Mouse (Mus musculus) retina, postnatal 7 days (tissue): ENCODE data around the gene Gm5678.
"Not testable (repeated sequence)": the region's sequence is repeated elsewhere in the genome, so short reads cannot be mapped to it uniquely, and the experiment has no call there.

Source experiments
- DNase-seq: peaks from one replicate; pipeline ENCODE4 v3.0.0-alpha.2; 2012; ENCODE audit warnings: low read depth, low spot score

Gene Gm5678

DNA sequence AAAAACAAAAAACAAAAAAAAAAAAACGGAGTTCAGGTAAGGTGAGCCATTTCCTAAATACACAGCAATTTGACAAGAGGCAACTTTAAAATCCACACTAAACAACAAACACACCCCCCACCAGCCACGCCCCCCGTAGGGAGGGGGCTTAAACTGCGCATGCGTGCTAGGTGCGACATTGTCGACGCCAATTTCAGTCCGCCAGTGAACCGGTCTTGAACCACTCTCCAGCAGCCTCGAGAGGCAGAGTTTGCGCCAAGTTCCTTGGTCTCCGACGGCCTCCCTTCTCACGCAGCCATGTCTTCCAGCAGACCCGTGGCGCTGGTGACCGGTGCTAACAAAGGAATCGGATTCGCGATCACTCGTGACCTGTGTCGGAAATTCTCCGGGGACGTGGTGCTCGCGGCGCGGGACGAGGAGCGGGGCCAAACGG is 20.2 kb upstream of the Gm5678 start:
- peak; percentile 75 for DNase-seq

DNA sequence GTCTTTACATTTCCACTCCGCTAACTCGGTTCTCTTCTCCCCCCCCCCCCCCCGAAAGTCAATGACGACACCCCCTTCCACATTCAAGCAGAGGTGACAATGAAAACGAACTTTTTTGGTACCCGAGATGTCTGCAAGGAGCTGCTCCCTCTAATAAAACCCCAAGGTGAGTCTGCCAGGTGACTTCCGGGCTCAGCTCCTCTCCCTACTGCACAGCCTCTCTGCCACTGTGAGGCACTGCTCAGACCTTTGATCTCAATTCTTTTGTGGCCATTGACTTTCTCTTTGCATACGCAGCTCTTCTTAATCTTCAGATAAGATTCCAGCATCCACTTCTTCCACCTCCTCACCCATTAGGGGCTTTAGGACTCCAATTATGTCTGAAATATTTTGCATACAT is 19.2 kb upstream of the Gm5678 start:
- no peak for DNase-seq

DNA sequence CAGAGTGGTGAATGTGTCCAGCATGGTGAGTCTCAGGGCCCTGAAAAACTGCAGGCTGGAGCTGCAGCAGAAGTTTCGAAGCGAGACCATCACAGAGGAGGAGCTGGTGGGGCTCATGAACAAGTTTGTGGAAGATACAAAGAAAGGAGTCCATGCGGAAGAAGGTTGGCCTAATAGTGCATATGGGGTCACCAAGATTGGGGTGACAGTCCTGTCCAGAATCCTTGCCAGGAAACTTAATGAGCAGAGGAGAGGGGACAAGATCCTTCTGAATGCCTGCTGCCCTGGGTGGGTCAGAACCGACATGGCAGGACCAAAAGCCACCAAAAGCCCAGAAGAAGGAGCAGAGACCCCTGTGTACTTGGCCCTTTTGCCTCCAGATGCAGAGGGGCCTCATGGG is 18.1 kb upstream of the Gm5678 start:
- DNase-seq = no peak

DNA sequence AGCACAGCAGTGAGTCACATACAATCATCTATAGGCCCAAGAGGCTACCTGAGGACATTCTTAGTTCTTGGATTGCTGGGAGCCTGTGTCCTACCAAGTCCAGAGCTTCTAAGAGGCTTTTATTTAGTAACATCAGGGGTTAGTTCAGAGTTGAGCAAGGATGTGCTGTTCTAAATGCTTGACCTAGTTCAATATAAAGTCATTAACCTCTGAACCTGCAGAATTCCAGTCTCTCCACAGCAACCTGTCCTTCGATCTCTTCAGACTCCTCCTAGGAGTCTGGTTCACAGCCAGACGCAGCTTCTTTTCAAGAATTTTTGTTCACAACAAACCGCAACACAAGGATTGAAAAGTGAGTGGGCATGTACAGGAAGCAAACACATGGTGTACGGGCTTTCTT is 16.9 kb upstream of the Gm5678 start:
- DNase-seq = no peak

DNA sequence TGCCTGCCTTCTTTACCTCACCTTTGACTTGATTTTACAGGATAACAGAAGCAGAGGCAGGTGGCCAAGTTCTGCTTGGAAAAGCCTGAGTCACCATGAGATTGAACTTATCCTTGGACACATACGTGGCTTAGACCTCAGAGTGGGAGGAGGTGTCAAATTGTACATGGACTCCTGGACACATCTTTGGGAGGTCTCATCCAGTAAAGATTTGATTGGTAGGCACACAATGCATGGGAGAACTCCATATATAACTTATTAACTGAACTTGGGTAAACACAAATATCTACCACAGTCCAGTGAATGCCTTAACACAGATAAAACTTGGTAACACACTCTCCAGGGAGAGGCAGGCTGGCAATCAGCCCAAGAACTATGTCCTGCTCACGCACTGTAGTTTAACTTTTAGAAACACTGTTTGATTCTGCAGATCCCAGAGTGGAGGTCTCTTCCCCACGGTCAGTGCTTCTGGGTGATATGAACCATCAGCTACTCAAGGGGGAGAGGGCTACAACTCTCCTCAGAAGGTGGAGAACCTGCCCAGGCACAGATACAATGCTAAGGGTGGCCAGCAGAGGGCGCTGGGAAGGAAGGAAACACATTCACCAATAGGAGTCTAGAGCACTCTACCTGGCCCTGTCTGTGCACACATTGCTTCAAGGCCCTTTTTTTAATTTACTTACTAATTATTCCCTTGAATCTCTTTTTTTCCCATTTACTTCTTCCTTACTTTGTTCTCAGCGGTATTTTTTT is 12.6 kb upstream of the Gm5678 start:
- DNase-seq = peak; percentile 33

DNA sequence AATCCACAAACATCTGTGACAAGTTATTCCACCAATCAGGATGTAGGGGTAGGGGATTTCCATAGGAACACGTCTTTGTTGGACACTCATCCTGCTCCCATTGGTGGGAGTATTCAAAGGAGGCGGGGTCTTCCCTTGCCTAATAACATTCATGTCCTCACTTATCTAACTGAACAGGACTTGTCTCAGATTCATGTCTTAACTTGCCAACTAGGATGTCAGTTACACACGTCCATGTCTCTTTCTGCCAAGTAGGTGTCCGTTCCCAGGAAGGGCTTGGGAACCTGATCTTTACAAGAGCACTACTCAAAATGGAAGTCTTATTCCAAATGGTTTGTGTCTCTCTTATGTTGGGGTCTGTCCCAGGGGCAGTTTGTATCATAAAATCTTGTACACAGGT is 4.1 kb upstream of the Gm5678 start:
- not testable (repeated sequence) for DNase-seq

DNA sequence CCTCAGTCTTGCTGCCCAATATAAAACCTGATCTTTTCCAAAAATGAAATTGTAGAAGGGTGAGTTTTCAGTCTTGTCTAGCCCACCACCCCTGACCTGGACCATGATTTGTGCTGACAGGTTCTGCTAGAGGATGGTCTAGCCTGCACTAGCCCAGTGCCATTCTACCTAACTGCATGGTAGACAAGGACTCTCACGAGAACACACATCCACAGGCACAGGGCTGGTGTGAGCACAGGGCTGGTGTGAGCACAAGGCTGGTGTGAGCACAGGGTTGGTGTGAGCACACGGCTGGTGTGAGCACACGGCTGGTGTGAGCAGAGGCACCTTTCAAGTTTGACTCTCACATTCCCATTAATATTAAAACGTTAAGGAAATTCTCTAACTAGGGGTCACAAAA is 3.2 kb upstream of the Gm5678 start:
- no peak for DNase-seq

DNA sequence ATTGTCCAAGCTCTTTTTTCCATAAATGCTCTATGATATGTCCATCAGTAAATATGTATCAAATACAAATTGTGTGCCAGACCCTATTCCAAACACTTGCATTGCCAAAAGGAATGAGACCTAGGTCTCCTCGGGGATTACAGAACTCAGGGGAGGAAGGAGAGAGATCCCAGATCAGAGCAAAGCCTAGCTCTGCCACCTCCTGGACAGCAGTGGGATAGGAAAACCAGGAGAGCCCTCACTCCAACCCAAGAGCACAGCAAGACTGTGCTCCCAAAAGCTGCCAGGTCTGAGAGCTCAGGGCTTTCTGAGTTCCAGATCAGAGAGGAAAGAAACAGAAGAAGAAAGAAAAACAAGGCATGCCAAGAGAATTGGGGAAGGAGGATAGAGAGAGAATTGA is 1.2 kb upstream of the Gm5678 start:
- no peak for DNase-seq

DNA sequence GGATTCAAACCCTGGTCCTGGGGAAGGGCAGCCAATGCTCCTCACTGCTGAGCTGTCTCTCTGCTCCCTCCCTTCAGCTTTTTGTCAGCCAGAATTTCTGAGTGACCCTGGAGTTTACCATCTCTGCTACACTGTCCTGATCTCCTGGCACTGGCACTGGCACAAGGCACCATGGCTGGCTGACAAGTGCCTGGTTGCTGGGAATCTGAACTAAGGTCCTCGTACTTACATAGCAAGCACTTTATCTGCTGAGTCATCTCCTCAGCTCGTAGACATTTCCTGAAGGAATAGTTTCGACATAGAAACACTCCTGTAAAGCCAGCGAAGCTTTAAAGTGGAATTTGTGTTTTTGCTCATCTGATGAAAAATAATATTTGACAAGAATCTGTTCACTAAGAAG is 16.1 kb downstream of the Gm5678 start:
- DNase-seq = no peak

DNA sequence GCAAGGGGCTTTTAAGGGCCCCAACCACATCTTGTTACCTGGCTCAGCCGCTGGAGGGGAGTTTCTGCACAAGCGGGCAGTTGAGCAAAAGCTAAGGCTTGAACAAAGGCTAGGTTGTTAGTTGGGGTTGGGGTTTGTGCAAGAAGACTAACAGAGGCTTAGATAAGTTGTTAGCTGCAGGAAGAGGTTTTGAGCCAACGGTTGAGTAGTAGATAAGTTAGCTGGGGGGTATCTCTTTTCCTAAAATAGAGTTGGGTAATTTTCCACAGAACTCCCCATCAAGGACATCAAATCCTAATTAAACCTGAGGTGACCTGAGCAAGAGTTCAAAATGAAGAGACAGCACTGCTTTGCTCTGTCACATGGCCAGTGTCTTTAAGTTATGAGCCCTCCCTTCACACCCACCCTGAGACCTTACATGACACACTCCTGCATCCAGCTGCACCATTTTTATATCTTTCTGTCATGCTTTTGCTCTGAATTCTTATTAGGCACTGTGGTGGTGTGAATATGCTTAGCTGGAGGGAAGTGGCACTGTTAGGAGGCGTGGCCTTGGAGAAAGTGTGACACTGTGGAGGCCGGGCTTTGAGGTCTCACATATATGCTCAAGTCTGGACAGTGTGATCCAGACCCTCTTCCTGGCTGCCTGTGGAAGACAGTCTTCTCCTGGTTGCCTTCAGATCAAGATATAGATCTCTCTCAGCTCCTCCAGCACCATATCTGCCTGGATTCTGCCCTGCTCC is 20.7 kb downstream of the Gm5678 start:
- no peak for DNase-seq

DNA sequence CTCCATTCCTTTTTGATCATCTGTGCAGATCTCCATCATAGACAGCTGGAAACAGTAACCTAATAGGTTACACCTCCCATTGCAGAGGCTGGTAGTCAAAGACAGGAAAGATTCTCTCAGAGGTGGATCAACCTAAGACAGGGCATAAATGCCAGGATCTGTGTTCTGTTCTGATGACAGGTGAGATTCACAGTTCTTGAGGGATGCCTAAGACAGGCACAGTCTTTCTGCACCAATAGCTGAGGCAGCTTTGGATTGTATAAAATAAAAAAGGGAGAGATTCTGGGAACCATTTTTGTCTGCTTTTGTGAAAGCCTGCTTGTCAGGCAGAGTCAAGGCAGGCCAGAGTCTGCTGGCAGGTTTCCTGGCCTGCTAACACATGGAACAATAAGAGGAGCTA is 40.1 kb downstream of the Gm5678 start:
- DNase-seq = no peak

DNA sequence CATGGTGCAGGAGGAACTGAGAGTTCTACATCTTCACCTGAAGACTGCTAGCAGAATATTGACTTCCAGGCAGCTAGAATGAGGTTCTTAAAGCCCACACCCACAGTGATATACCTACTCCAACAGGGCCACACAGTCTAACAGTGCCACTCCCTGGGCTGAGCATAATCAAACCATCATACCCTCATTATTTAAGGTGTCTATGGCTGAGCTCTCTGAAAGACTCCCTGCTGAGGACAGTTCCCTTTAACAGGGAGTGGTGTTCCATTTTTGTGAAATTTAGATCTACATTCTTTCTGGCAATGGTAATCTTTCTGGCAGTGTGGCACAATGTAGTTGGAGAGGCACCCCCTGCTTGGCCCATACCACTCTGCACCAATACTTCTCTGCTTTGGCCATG is 41.6 kb downstream of the Gm5678 start:
- DNase-seq = no peak

DNA sequence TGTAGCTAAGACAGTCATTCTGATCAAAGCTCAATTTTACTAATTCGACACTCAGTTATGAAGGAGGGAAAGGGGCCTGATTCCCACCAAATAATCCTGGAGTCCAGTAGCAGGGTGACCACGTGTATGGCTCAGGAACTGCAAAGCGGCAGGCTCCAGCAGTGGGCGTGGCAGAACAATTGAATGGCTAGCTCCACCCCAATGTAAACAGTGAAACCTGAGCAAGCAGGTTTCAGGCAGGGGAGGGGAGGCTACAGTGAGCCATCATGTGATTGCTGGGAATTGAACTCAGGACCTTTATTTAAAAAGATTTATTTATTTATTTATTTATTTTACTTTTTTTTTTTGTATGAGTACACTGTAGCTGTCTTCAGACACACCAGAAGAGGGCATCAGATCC is 42.6 kb downstream of the Gm5678 start:
- not testable (repeated sequence) for DNase-seq

DNA sequence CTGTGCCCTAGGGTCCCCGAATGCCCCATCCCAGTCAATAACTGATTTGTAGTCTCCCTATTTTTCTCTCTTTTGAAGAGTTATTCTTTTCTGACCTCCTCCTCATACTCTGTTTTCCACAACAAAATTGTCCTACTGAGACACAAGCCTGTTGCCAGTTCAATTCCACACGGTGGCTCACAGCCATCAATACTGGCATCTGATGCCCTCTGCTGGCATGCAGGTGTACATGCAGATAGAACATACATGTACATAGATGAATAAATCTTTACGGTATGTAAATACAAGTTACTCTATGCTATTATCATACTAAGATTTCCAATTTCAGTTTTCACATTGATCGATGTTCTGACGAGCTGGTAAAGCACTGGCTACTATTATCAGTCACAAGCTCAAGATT is 43.2 kb downstream of the Gm5678 start:
- DNase-seq = no peak

DNA sequence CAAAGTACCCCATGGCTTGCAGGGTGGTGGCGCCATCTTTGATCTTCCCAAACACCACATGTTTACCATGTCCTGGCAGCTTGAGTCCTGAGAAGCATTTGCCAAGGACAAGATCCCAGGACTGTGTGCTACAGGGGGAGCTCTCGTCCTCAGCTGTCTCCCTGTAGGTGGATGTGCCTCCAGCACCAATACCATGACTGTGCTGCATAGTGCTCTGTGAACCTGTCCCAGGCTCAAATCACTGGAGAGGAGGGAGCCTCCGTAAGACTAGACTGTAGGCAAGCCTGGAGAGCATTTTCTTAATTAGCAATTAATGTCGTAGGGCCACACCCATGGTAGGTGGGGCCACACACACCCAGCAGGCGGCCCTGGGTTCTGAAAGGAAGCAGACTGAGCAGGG is 48.5 kb downstream of the Gm5678 start:
- DNase-seq = no peak

DNA sequence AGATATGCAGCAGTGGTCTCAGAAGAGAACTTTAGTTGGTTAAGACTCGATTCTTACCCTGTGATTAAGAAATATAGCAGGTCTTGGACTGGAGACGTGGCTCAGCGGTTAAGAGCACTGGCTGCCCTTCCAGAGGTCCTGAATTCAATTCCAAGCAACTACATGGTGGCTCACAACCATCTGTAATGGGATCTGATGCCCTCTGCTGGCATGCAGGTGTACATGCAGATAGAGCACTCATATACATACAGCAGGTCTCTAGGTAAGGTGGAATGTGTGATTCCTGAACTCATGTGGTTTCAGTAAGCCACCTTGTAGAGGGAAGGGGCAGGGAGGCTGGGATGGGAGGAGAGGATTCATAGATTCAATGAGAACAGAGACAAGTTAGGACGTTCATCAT is 50.3 kb downstream of the Gm5678 start:
- no peak for DNase-seq

DNA sequence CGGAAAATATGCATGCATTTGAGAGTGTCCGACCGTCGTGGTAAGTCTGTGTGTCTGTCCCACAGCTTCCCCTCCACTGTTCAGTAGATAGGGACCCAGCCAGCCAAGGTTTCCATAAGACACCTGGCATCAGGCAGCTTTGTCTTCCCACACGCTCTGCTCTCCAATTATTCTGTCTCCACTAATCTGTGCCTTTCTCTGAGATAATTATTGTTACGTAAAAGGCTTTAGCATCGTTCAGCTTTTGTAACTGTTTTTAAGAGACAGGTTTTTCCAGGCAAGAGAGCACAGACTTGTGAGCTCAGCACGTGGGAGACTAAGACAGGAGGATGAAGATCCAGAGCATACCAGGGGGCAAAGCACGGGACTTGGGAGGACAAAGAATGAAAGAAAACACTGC is 51.3 kb downstream of the Gm5678 start:
- DNase-seq = no peak
